8 mouse cellular contexts compared by ENCODE assay signal in the genomic region with DNA sequence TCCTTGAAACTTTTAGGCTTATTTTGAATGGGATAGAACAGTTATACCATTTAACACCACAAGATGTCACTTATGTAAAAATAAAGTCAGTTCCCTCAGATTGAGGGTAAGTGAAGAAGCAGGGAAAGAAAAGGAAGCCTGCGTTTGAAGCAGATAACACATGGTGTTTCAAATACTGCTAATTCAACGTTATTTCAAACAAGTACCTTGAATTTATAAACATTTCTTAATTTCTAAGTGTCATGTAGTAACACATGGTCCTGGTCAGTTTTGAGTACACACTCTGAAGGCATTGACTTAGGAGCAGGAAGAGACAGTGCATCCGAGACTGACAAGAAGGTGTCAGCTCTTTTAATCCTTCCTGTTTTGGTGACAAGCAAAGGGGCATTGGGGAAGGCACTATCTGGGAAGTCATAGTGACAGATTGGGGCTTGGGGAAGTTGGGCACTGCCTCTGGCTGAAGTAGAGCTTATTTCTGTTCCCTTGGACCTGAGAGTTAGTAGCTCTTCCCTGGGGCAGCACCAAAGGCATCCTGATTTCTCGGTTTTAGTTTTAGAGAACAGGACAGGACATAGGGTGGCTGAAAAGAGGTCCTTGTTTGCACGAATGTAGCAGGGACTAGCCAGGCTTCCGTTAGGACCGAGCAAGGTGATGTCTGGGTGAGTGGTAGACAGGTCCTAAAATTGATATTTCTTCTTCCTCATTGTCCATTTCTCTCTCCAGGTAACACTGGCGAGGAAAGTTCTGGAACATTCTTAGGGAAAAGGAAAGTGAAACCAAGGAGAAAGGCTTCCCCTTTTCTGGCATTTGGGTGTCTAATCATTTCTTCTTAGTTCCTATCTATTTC. TPM values are rescaled to one million over a fixed set of nuclear protein-coding genes. Genes with fewer than 3 reads are reported as not detected.
A peak's percentile ranks its signal among the peaks of the same experiment; 100 is the strongest.
DNase-seq lines count a peak whose midpoint lies in the region; ATAC-seq and TF ChIP-seq lines count a peak whose summit lies in the region.

No protein-coding gene starts in this region.

- no peaks in the 10 kb centered on the region for H3K9me3 ChIP-seq in intestine, embryonic 15.5 days
- H3K9me3 ChIP-seq in intestine, embryonic 16.5 days (ENCODE audit: control insufficient read depth, low read length) = no peaks in the 10 kb centered on the region
- no peaks in the 10 kb centered on the region for H3K9me3 ChIP-seq in E14TG2a.4 (ENCODE audit: low read length)
- H3K9me3 ChIP-seq in megakaryocyte, embryonic 14.5 days = no peaks in the 10 kb centered on the region

- 61% methylated on average over 8 of the region's 8 CpGs for WGBS in intestine, embryonic 15.5 days
- 58% methylated on average over 8 of the region's 8 CpGs for WGBS in intestine, embryonic 16.5 days

- H3K4me1 ChIP-seq in intestine, embryonic 15.5 days (replicated peaks) = peaks cover 7% of the 10 kb centered on the region; the same call in 1 of the 2 replicates
- 0 out of 2 replicates have a peak, but pooled peaks cover 2% of the 10 kb centered on the region for H3K4me1 ChIP-seq in intestine, embryonic 16.5 days (ENCODE audit: control insufficient read depth, insufficient read depth, low read length)
- H3K4me1 ChIP-seq in E14TG2a.4 (replicated peaks; ENCODE audit: low read depth, low read length) = peaks cover 34% of the 10 kb centered on the region
- H3K4me1 ChIP-seq in megakaryocyte, embryonic 14.5 days = peaks cover 83% of the 10 kb centered on the region

- peak overlapping the region; percentile 11; the same call in 1 of the 2 replicates for H3K4me2 ChIP-seq in intestine, embryonic 15.5 days (replicated peaks)
- H3K4me2 ChIP-seq in intestine, embryonic 16.5 days (ENCODE audit: low read depth, low read length) = no peak overlapping the region

- no peak overlapping the region for H3K4me3 ChIP-seq in intestine, embryonic 15.5 days (replicated peaks)
- no peak overlapping the region for H3K4me3 ChIP-seq in intestine, embryonic 16.5 days (ENCODE audit: low read length)
- H3K4me3 ChIP-seq in E14TG2a.4 (replicated peaks; ENCODE audit: low read length) = no peak overlapping the region
- H3K4me3 ChIP-seq in megakaryocyte, embryonic 14.5 days (replicated peaks) = peak overlapping the region; percentile 88

- TF ChIP-seq CTCF in E14TG2a.4 (conservative IDR thresholded peaks at IDR 0.05; ENCODE audit: low read length) = peak; percentile 15; the same call in 1 of the 2 replicates

- H3K9ac ChIP-seq in intestine, embryonic 15.5 days = no peak overlapping the region
- no peak overlapping the region for H3K9ac ChIP-seq in intestine, embryonic 16.5 days (ENCODE audit: low read depth, low read length)

- DNase-seq in brain, adult 2 months (ENCODE audit: low read depth, low spot score) = peak; percentile 43
- DNase-seq in ovary, postnatal 10 days (ENCODE audit: low spot score) = no peak
- no peak for DNase-seq in cerebellum, adult 11 months
- DNase-seq in frontal cortex, postnatal 10 days (ENCODE audit: low spot score in 2 of 2) = no peak

- ATAC-seq in intestine, embryonic 15.5 days = no peak
- ATAC-seq in intestine, embryonic 16.5 days = no peak; the same call in 1 of the 2 replicates

- H3K27me3 ChIP-seq in intestine, embryonic 15.5 days (replicated peaks) = no peaks in the 10 kb centered on the region
- no peaks in the 10 kb centered on the region for H3K27me3 ChIP-seq in intestine, embryonic 16.5 days (replicated peaks; ENCODE audit: control insufficient read depth, insufficient read depth, low read length)
- no peaks in the 10 kb centered on the region for H3K27me3 ChIP-seq in E14TG2a.4 (ENCODE audit: insufficient read depth, low read length)
- no peaks in the 10 kb centered on the region for H3K27me3 ChIP-seq in megakaryocyte, embryonic 14.5 days (replicated peaks)

- no peaks in the 10 kb centered on the region for H3K36me3 ChIP-seq in intestine, embryonic 15.5 days
- H3K36me3 ChIP-seq in intestine, embryonic 16.5 days (ENCODE audit: control insufficient read depth, insufficient read depth, low read length) = no peaks in the 10 kb centered on the region
- H3K36me3 ChIP-seq in E14TG2a.4 (ENCODE audit: insufficient read depth, low read length) = peaks cover 14% of the 10 kb centered on the region
- H3K36me3 ChIP-seq in megakaryocyte, embryonic 14.5 days (replicated peaks; ENCODE audit: low read length) = peaks cover 34% of the 10 kb centered on the region

- no peak overlapping the region for H3K27ac ChIP-seq in intestine, embryonic 15.5 days
- H3K27ac ChIP-seq in intestine, embryonic 16.5 days (ENCODE audit: low read length) = no peak overlapping the region

RNA-seq across cellular contexts. Expression of a gene that starts 23.3 kb away (rescaled TPM):
- polyA plus RNA-seq in intestine, embryonic 15.5 days (2015; fragmentation: Nextera tagmentation; extraction: Ambion mirVana) = 48.7 and 52.2 TPM in 2 replicates
- polyA plus RNA-seq in intestine, embryonic 16.5 days (2015; fragmentation: Nextera tagmentation; extraction: Ambion mirVana) = 48.9 and 50.7 TPM in 2 replicates
- polyA plus RNA-seq in megakaryocyte, embryonic 14.5 days (2012; ENCODE audit: insufficient read depth, low replicate concordance) = 7.4 and 19.0 TPM in 2 replicates
